Mouse (Mus musculus): ENCODE data around the gene Ttf2. TPM values are rescaled to one million over a fixed set of nuclear protein-coding genes. Genes with fewer than 3 reads are reported as not detected.
A peak's percentile ranks its signal among the peaks of the same experiment; 100 is the strongest.

Gene Ttf2
- total RNA-seq (2021), result 1 to 10 TPM; 3.6 to 3.8 TPM
- long read RNA-seq, experiment 1, partial matches to known transcripts, result 0 of 2 reads
- long read RNA-seq, experiment 1, other reads (novel, unspliced or antisense), result 2 of 2 reads
- long read RNA-seq, experiment 2, full-length matches to known transcripts, result 1 of 4 reads
- long read RNA-seq, experiment 2, partial matches to known transcripts, result 1 of 4 reads
- long read RNA-seq, experiment 2, other reads (novel, unspliced or antisense), result 2 of 4 reads

DNA sequence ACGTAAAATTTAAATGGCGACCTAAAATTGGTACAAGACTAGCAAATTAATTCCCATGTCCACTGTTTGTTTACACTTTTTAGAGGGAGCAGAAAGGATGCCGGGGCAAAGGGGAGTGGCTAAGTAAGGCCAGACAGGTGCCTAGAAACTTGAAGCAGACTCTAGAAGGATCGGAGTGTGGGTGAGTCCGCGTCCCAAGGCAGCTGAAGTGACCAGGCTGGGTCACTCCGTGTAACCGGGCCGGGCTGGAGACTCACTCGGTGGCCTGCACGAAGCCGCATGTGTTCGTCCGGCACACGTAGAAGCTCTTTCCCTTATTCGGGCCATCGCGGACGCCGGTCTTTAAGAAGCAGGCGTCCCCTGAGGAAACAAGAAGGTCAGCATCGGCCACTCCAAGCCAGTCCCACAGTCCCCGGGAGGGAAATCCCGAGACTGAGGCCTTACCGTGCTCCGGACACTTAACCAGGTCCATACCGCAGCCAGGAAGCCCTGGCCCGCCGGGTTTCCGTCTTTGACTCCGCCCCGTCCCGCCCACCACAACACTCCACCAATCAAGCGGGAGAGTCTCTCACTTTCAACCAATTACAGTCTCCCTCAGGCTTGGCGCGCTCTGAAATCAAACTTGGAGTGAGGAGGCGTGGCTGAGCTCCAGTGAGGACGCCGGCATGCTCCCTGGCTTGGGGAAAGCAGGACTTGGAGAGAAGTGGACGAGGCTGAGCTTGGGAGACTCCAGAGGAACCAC lies at the start of gene Ttf2:
Gene Ttf2, minus strand, starts transcription at position 488 of the 742 bp plus-strand sequence.
- peak; percentile 92 to 93 for DNase-seq
- intact Hi-C loops (cut with DNase I), result no loop called here

DNA sequence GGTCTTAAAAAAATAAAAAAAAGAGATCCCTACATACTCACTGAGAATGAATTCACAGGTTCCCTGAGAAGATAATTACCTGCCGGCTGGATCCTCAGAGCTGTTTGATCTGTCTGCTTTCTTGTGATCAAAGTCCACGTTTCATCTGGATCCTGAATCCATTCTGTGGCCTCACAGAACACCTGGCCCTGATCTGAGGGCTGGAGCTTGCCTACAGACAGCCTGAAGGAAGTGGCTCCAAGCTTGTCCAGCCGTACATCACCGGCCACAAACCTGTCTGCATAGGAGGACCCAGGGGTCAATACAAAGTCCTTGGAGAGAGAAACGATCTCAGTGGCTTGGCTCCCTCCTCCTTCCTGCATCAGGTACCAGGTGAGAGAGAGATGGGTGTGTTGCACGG lies 49.0 kb upstream of the Ttf2 start:
- intact Hi-C loops (cut with DNase I), result no loop called here
- no peak for DNase-seq

DNA sequence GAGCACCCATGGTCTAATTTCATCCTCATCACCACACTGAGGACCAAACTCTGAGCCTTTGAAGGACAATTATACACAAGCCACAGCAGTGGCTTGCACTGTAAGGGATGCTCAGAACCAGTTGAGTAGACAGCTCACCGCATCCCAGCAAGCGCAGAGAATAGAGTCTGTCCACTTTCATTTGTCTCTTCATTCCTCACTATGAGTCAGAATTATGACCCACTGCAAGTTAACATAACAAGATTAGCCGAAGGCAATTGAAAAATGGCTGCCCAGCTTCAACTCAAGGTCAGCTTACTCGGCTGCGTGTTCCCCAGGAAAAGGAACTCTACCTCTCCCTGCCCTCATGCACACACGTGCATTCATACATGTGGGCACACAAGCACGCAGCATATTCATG lies 46.6 kb upstream of the Ttf2 start:
- intact Hi-C loops (cut with DNase I), result no loop called here
- no peak for DNase-seq

- intact Hi-C loops (cut with DNase I), result no loop called here
- no peak for DNase-seq
Observed at GRCm38 (mm10) chr3:101015254-101015653, 45.8 kb upstream of the Ttf2 start.

DNA sequence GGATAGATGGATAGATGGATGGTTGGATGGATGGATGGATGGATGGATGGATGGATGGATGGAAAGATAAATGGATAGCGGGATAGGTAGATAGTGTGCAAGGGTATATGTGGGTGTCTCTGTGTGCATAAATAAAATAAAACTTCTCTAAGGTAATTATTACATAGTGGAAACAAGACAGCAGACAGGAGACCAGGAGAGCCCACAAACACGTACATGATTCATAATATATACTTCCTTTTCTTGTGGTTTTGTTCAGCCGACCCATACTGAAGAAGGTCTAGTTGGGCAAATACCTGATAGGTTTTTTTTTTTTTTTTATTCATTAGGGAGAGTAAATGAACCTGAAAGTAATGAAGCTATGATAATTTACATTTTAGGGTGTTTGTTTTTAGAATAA lies 44.1 kb upstream of the Ttf2 start:
- DNase-seq, result no peak
- intact Hi-C loops (cut with DNase I), result no loop called here

DNA sequence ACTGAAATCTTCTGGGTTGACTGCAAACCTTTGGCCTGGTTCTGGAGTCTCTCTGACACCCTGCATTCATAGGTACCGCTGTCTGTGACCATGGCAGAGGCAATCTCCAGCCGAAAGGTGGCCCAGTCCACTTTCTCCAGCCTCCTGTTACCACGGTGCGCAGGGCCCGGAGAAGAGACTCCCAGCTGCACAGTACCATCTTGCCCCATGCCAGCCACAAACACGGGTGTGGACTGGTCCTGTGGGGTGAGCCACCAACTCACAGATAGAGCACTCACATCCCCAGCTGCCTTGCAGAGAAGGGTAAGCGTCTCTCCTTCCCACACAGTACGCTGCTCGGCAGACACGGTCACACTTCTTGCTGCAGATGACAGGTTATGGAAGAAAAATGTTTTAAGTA lies 43.5 kb upstream of the Ttf2 start:
- intact Hi-C loops (cut with DNase I), result no loop called here
- no peak for DNase-seq

DNA sequence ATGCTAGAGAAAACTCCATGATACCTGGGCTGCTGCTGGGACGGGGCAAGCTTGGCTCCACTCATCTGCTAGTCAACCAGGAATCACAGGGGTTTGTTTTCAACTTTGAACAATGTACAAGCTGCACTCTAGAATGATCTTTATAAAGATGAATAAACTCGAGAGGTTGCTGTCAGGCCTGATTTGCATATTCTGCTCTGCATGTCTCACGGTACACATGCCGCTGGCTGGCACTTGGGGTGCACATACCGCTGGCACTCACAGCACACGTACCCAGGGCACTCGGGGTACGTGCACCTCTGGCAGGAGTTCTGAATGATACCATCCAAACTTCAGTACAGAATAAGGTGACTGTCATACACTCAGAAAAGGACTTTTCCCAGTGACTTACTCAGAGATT lies 43.1 kb upstream of the Ttf2 start:
- intact Hi-C loops (cut with DNase I), result no loop called here
- no peak for DNase-seq

GRCm38 (mm10) chr3:101012131-101012571 lies 42.7 kb upstream of the Ttf2 start:
- no peak for DNase-seq

GRCm38 (mm10) chr3:101011203-101011600 lies 41.7 kb upstream of the Ttf2 start:
- DNase-seq, result no peak
- intact Hi-C loops (cut with DNase I), result no loop called here

More at GRCm38 (mm10) chr3:101012131-101012571, 42.7 kb upstream of the Ttf2 start:
- intact Hi-C loops (cut with DNase I), result no loop called here

- no peak for DNase-seq
- intact Hi-C loops (cut with DNase I), result no loop called here
Observed at GRCm38 (mm10) chr3:101010589-101011202, 41.2 kb upstream of the Ttf2 start.

DNA sequence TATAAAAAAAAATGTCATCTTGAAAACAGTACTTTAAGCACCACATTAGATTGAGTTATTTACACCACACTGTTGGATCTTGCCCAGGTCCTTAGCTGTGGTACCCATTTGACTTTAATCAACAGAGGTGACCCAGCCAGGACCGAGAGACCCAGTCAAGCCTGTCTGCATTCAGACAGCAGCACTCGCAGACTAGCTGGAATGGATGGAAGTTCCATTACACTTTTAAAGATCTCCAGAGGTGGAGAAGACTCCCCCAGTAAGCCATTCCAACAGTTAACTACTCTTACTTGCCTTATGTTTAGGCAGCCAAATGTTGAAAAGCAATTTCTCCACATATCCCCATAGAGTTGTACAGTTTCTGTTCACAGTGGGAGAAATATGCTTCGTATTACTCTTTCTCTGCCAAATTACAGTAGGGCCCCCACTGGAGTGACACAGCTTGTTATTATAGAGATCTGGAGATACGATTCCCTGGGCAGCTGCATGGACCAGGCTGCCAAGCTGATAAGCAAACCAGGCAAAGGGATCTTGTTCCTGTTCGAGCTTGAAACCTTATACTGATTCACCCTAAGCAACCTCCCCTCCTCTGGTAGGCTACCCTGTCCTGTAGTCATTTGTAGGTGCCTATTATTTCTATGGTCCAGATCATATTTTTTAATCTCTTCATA lies 37.8 kb upstream of the Ttf2 start:
- no peak for DNase-seq
- intact Hi-C loops (cut with DNase I), result no loop called here

GRCm38 (mm10) chr3:101005392-101005791 lies 35.9 kb upstream of the Ttf2 start:
- no peak for DNase-seq
- intact Hi-C loops (cut with DNase I), result no loop called here

GRCm38 (mm10) chr3:101003575-101004356 lies 34.3 kb upstream of the Ttf2 start:
- intact Hi-C loops (cut with DNase I), result no loop called here

DNA sequence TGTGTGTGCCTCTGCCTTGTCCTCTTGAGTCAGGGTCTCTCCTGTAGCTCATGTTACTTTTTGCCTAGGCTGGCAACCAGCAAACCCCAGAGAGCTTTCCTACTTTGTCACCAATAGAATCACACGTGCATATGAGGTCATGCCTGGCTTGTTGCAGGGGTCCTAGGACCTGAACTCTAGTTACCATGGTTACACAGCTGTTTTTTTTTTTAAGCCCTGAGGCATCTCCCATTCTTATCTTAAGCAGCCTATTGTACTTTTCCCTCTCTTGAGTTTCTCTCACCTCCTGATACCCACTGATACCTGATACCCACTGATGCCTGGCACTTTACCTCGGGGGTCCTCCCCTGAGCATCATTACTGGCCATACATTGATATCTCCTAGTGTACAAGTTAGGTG lies 30.3 kb upstream of the Ttf2 start:
- intact Hi-C loops (cut with DNase I), result no loop called here
- no peak for DNase-seq

More at GRCm38 (mm10) chr3:101003575-101004356, 34.3 kb upstream of the Ttf2 start:
- no peak for DNase-seq

DNA sequence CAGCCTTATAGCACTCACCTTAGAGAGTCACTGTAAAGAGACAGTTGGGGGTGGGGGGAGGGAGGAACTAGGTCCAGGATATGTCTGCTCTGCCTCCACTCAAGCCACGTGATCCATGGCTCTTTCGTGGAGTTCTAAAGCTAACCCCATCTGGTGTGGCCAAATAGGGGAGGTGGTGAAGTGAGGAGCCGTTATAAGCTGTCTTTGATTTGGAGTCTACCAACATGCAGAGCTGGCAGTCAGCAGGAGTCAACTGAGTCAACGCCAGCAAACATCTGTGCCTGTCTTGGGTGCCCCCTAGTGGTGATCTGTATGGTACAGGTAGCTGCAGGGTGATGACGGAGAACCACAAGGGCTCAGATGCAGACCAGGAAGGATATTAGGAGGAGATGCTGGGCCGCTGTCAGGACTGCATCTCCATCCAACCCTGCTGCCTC lies 29.5 kb upstream of the Ttf2 start:
- intact Hi-C loops (cut with DNase I), result no loop called here
- DNase-seq, result peak; percentile 29 to 54

- intact Hi-C loops (cut with DNase I), result no loop called here
- DNase-seq, result no peak
Observed at GRCm38 (mm10) chr3:100997785-100998570, 28.5 kb upstream of the Ttf2 start.

GRCm38 (mm10) chr3:100994252-100994651 lies 24.8 kb upstream of the Ttf2 start:
- intact Hi-C loops (cut with DNase I), result no loop called here

GRCm38 (mm10) chr3:100993718-100994117 lies 24.3 kb upstream of the Ttf2 start:
- DNase-seq, result no peak
- intact Hi-C loops (cut with DNase I), result no loop called here

More at GRCm38 (mm10) chr3:100994252-100994651, 24.8 kb upstream of the Ttf2 start:
- DNase-seq, result no peak

DNA sequence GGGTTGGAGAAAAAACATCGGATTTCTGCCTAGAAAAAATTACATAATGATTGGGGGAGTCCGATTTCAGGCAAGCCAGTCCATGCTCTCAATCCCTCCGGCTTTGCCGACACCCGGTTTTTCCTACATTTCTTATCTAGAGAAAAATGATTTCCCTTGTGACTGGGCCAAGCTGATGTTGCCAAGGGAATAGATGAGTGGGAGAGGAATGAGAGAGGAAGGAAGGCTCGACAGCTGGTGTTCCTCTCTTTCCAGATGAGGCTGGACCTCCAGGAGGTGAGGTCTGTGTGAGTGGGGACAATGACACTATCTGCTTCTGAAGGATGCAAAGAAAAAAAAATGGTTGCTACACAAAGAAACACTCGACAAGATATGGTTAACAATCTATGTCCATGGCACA lies 23.7 kb upstream of the Ttf2 start:
- no peak for DNase-seq
- intact Hi-C loops (cut with DNase I), result no loop called here
